15 mouse cellular contexts compared by ENCODE assay signal in the genomic region with DNA sequence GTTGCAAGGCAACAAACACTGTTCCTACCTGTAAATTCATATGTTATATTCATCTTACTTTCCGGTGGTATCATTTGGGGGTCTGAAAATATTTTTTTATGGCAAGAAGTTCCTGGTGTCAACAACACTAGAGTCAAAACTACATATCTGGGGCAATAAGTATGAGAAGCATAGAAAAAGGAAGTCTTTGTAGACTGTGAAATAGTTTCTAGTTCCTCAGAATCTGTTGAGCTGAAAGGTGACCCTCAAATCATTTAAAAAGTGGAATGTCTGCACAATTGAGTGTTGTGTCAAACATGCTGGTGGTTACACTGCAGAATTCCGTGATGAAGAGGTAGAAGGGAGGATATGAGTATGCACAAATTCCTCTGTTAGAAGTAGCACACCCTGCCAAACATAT.
"Had no signal": no experiment of that assay in that cellular context is flagged by ENCODE, and none has a peak within 500 bp of the region (broad histone marks: within the 10 kb centered on the region; RNA-seq: fewer than 3 reads in every experiment).

No protein-coding gene starts in this region.

- H3K9ac ChIP-seq: liver, embryonic 13.5 days; lung, embryonic 14.5 days; midbrain, embryonic 13.5 days had no signal

- H3K9me3 ChIP-seq: liver, embryonic 13.5 days; midbrain, embryonic 13.5 days had no signal

- H3K27me3 ChIP-seq: liver, embryonic 13.5 days; midbrain, embryonic 13.5 days had no signal

- DNase-seq: kidney, adult 2 months; kidney, postnatal 25 days; layer of hippocampus, postnatal 36 days; liver, embryonic 13.5 days; lung, embryonic 14.5 days; lung, postnatal 14 days; thymus, adult 2 months; thymus, postnatal 14 days; thymus, postnatal 4 days had no signal

- H3K27ac ChIP-seq: kidney, postnatal 0 days; layer of hippocampus, adult 2 months; left cerebral cortex, adult 2 months; liver, embryonic 13.5 days; macrophage; midbrain, embryonic 13.5 days had no signal

- H3K4me3 ChIP-seq: layer of hippocampus, adult 2 months; left cerebral cortex, adult 2 months; liver, embryonic 13.5 days; midbrain, embryonic 13.5 days had no signal

- H3K36me3 ChIP-seq: liver, embryonic 13.5 days; midbrain, embryonic 13.5 days had no signal

- ATAC-seq: intestine, postnatal 0 days; midbrain, embryonic 13.5 days had no signal

- H3K4me1 ChIP-seq: liver, embryonic 13.5 days; midbrain, embryonic 13.5 days had no signal

- H3K4me2 ChIP-seq: liver, embryonic 13.5 days; lung, embryonic 14.5 days; midbrain, embryonic 13.5 days had no signal
